Mouse (Mus musculus) liver, embryonic 16.5 days (tissue): ENCODE measurements at regions not wholly inside any gene's neighbourhood (a gene's known extent, or its start where the extent isn't known, plus 50 kb on each side); places are given as distances from the start of the nearest gene placed in this dataset.

Experiments used
- ATAC-seq: fragments of 200-750 bp; cut with Nextera tagmentation; 2 replicates; pipeline ENCODE4 v1.8.0; 2017; ENCODE audit warnings: low read depth, mild to moderate bottlenecking, moderate number of reproducible peaks, moderate library complexity
- H3K27ac ChIP-seq: fragments of 300-500 bp; sonication (generic); 2 replicates; pipeline ENCODE4 v1.5.1; 2014; ENCODE audit warnings: mild to moderate bottlenecking, low read length
- H3K27me3 ChIP-seq: fragments of 300-500 bp; sonication (generic); 2 replicates; pipeline ENCODE4 v1.6.1; 2014; ENCODE audit warnings: low read depth, low read length, mixed read lengths; ENCODE audit not compliant: control insufficient read depth, insufficient read depth
- H3K36me3 ChIP-seq: fragments of 300-500 bp; sonication (generic); 2 replicates; pipeline ENCODE4 v1.6.1; 2014; ENCODE audit warnings: mild to moderate bottlenecking; ENCODE audit not compliant: control insufficient read depth, insufficient read depth
- H3K4me1 ChIP-seq: fragments of 300-500 bp; sonication (generic); 2 replicates; pipeline ENCODE4 v1.6.1; 2014; ENCODE audit warnings: low read depth, low read length, mixed read lengths; ENCODE audit not compliant: control insufficient read depth
- H3K4me2 ChIP-seq: fragments of 300-500 bp; sonication (generic); 2 replicates; pipeline ENCODE4 v1.6.1; 2014; ENCODE audit warnings: low read depth, low read length, mixed read lengths
- H3K4me3 ChIP-seq: fragments of 300-500 bp; sonication (generic); 2 replicates; pipeline ENCODE4 v1.5.1; 2014; ENCODE audit warnings: low read depth, mild to moderate bottlenecking, low read length
- H3K9ac ChIP-seq: fragments of 300-500 bp; sonication (generic); 2 replicates; pipeline ENCODE4 v1.6.1; 2014; ENCODE audit warnings: low read depth, low read length
- H3K9me3 ChIP-seq: fragments of 300-500 bp; sonication (generic); replicated peaks from 2 replicates; pipeline ENCODE4 v1.6.1; 2016; ENCODE audit warnings: low read length; ENCODE audit not compliant: control insufficient read depth
- WGBS: fragments of 180-500 bp; shearing (Covaris S2); extraction: QIAGEN DNeasy Blood & Tissue Kit; methylation state at CpG from one replicate; pipeline ENCODE4 v1.1.7; 2014; ENCODE audit not compliant: insufficient replicate concordance; 5-methylcytosine and 5-hydroxymethylcytosine counted together

- 42% methylated on average over 4 of the region's 4 CpGs for WGBS
- no peak for ATAC-seq
- H3K4me3 ChIP-seq: no peak overlapping the region
- peaks cover 2% of the 10 kb centered on the region; the same call in 1 of the 2 replicates for H3K27me3 ChIP-seq
- no peaks in the 10 kb centered on the region for H3K36me3 ChIP-seq
- no peak overlapping the region for H3K9ac ChIP-seq
- H3K4me1 ChIP-seq: no peaks in the 10 kb centered on the region
- no peak overlapping the region for H3K27ac ChIP-seq
- H3K9me3 ChIP-seq: no peaks in the 10 kb centered on the region
- H3K4me2 ChIP-seq: no peak overlapping the region
Observed at GRCm38 (mm10) chr1:73365842-73366241, 350.1 kb upstream of the Tnp1 start.

DNA sequence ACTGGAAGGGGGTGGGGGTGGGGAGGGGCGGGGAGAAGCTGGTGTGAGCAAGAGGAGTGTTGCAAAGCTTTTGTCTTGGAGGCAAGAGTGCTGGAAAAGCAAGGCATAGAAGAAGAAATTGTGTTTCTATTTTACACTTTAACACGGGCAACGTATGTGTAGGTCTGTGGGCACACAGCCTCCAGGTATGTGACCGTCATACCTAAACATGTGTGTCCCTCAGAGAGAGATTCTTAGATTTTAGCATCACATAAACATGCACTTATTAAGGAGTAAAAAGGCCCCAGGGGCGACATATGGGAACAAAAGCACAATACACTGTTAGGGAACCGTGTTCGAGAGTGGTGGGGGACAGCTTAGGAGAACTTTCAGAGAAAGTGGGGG lies 348.6 kb upstream of the Tnp1 start:
- Histone ChIP-seq H3K9me3 (no peaks in the 10 kb centered on the region), H3K9ac (no peak overlapping the region)
- WGBS: 70% methylated on average over 7 of the region's 7 CpGs

DNA sequence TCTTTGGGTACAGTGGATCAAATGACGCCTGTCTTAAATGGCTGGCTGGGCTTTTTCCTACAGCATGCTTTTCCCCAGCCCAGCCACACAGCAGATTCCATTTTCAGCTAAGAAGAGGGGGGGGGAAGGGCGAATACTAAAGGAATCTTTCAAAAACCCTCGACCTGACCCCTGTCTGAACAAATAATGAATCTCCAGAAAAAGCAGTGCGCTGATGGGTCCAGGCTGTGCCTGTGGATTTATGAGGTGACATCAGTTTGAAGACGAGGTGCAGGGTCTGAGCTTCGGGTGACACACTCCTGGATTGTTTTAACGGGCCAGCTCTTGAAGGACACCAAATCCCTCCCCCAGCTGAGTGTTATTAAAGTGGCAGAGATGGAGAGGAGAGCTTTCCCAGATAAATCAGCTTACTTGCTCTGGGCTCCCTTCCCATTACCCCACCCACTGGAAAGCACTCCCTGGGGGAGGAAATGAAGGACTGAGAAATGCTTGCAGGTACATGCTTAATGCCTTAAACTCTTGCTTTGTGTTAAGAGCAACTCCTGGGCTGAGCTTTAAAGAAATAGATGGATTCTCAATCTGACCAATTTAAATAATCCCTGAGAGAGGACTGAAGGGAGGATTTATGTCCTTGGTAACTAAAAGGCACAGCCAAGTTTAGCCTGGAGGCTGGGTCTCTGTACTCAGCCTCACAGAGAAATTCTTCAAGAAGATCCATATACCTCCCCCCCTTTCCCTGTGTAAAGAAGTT lies 348.0 kb upstream of the Tnp1 start:
- Histone ChIP-seq H3K4me3 (no peak overlapping the region), H3K36me3 (no peaks in the 10 kb centered on the region), H3K9ac (no peak overlapping the region), H3K4me2 (no peak overlapping the region), H3K27ac (no peak overlapping the region), H3K9me3 (no peaks in the 10 kb centered on the region), H3K4me1 (no peaks in the 10 kb centered on the region), H3K27me3 (peaks cover 2% of the 10 kb centered on the region; the same call in 1 of the 2 replicates)
- WGBS: 22% methylated on average over 7 of the region's 7 CpGs
- no peak for ATAC-seq

More for the DNA sequence above, 348.6 kb upstream of the Tnp1 start:
- H3K4me2 ChIP-seq: no peak overlapping the region
- H3K27ac ChIP-seq: no peak overlapping the region
- no peak for ATAC-seq
- H3K4me3 ChIP-seq: no peak overlapping the region
- no peaks in the 10 kb centered on the region for H3K36me3 ChIP-seq
- no peaks in the 10 kb centered on the region for H3K4me1 ChIP-seq
- H3K27me3 ChIP-seq: peaks cover 2% of the 10 kb centered on the region; the same call in 1 of the 2 replicates

GRCm38 (mm10) chr1:73362122-73362521 lies 346.4 kb upstream of the Tnp1 start:
- Histone ChIP-seq H3K27ac (no peak overlapping the region), H3K9me3 (no peaks in the 10 kb centered on the region), H3K4me3 (no peak overlapping the region), H3K27me3 (peaks cover 2% of the 10 kb centered on the region; the same call in 1 of the 2 replicates), H3K4me2 (no peak overlapping the region), H3K36me3 (no peaks in the 10 kb centered on the region), H3K9ac (no peak overlapping the region), H3K4me1 (no peaks in the 10 kb centered on the region)
- no peak for ATAC-seq
- 56% methylated on average over 1 of the region's 1 CpGs for WGBS

- no peaks in the 10 kb centered on the region for H3K4me1 ChIP-seq
- no peak overlapping the region for H3K9ac ChIP-seq
- H3K4me2 ChIP-seq: no peak overlapping the region
- H3K9me3 ChIP-seq: no peaks in the 10 kb centered on the region
- H3K27me3 ChIP-seq: peaks cover 2% of the 10 kb centered on the region; the same call in 1 of the 2 replicates
- no peaks in the 10 kb centered on the region for H3K36me3 ChIP-seq
- WGBS: 55% methylated on average over 7 of the region's 7 CpGs
- no peak overlapping the region for H3K27ac ChIP-seq
- ATAC-seq: no peak
- H3K4me3 ChIP-seq: no peak overlapping the region
Observed at GRCm38 (mm10) chr1:73361300-73361699, 345.6 kb upstream of the Tnp1 start.

GRCm38 (mm10) chr1:73354447-73354846 lies 338.7 kb upstream of the Tnp1 start:
- Histone ChIP-seq H3K27ac (no peak overlapping the region), H3K4me3 (no peak overlapping the region), H3K4me1 (no peaks in the 10 kb centered on the region), H3K9me3 (no peaks in the 10 kb centered on the region), H3K27me3 (no peaks in the 10 kb centered on the region), H3K36me3 (no peaks in the 10 kb centered on the region), H3K9ac (no peak overlapping the region), H3K4me2 (no peak overlapping the region)
- WGBS: 56% methylated on average over 1 of the region's 1 CpGs
- no peak for ATAC-seq

- no peak for ATAC-seq
- 55% methylated on average over 6 of the region's 6 CpGs for WGBS
Observed at GRCm38 (mm10) chr1:73348476-73348875, 332.8 kb upstream of the Tnp1 start.

GRCm38 (mm10) chr1:73344587-73344986 lies 328.9 kb upstream of the Tnp1 start:
- Histone ChIP-seq H3K36me3 (no peaks in the 10 kb centered on the region), H3K9me3 (no peaks in the 10 kb centered on the region), H3K4me1 (no peaks in the 10 kb centered on the region), H3K27ac (no peak overlapping the region), H3K9ac (no peak overlapping the region), H3K4me2 (no peak overlapping the region), H3K4me3 (no peak overlapping the region), H3K27me3 (peaks cover 2% of the 10 kb centered on the region; the same call in 1 of the 2 replicates)
- ATAC-seq: no peak
- WGBS: 38% methylated on average over 1 of the region's 1 CpGs

More at GRCm38 (mm10) chr1:73348476-73348875, 332.8 kb upstream of the Tnp1 start:
- no peaks in the 10 kb centered on the region for H3K4me1 ChIP-seq
- no peak overlapping the region for H3K27ac ChIP-seq
- H3K9me3 ChIP-seq: no peaks in the 10 kb centered on the region
- no peak overlapping the region for H3K4me3 ChIP-seq
- peaks cover 2% of the 10 kb centered on the region; the same call in 1 of the 2 replicates for H3K27me3 ChIP-seq
- no peak overlapping the region for H3K9ac ChIP-seq
- no peak overlapping the region for H3K4me2 ChIP-seq
- no peaks in the 10 kb centered on the region for H3K36me3 ChIP-seq

DNA sequence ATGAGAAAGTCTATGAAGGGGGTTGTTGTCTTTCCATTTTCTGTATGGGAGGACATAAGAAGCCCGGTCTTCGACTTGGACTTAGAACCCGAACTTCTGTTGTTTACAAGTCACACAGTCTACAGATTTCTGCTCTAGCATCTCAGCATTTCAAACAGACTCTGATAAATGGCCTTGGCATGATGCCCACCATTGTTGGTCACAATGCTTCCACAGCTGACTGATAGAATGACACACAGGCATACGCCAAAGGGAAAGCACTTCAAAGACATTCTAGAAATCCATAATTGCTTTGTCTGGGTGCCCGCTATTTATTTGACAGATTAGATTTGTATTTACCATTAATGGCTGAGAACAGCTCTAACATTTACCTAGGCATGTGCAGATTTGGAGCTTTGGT lies 326.2 kb upstream of the Tnp1 start:
- Histone ChIP-seq H3K4me1 (no peaks in the 10 kb centered on the region), H3K9me3 (no peaks in the 10 kb centered on the region), H3K9ac (no peak overlapping the region), H3K27ac (no peak overlapping the region), H3K4me2 (no peak overlapping the region), H3K27me3 (peaks cover 6% of the 10 kb centered on the region), H3K4me3 (no peak overlapping the region), H3K36me3 (no peaks in the 10 kb centered on the region)
- 67% methylated on average over 5 of the region's 5 CpGs for WGBS
- ATAC-seq: no peak
